Mouse (Mus musculus) T-helper 1 cell (primary cell): ENCODE measurements around the gene Gopc.

Experiments used
- in situ Hi-C: fragments of 300-600 bp; cut with MboI, MseI; formaldehyde crosslinking; loops from one replicate; pipeline ENCODE4 v1.15.1; 2025; ENCODE audit warnings: high pct_unique_total_duplicates

Gopc gene

GRCm38 (mm10) chr10:52381845-52382591 is at the start of gene Gopc:
Gene Gopc (minus strand): TSS chr10:52382124.
- in situ Hi-C loops: no loop called here

- in situ Hi-C loops: loop anchor here (10.0 kb wide), 1 partner anchor 1084 kb away; no protein-coding TSS in a partner anchor
These were observed 49.0 kb upstream of the Gopc start for GRCm38 (mm10) chr10:52430953-52431352.

- in situ Hi-C loops: no loop called here
These were observed 45.9 kb upstream of the Gopc start for GRCm38 (mm10) chr10:52427634-52428415.

GRCm38 (mm10) chr10:52426314-52426980 is 44.5 kb upstream of the Gopc start:
- in situ Hi-C loops: no loop called here

- in situ Hi-C loops: no loop called here
These were observed 41.2 kb upstream of the Gopc start for GRCm38 (mm10) chr10:52423097-52423496.

GRCm38 (mm10) chr10:52421716-52422115 is 39.8 kb upstream of the Gopc start:
- in situ Hi-C loops: no loop called here

GRCm38 (mm10) chr10:52420526-52420925 is 38.6 kb upstream of the Gopc start:
- in situ Hi-C loops: no loop called here

- in situ Hi-C loops: no loop called here
These were observed 37.5 kb upstream of the Gopc start for GRCm38 (mm10) chr10:52419402-52419801.

- in situ Hi-C loops: no loop called here
These were observed 37.0 kb upstream of the Gopc start for GRCm38 (mm10) chr10:52418931-52419330.

- in situ Hi-C loops: no loop called here
These were observed 36.3 kb upstream of the Gopc start for GRCm38 (mm10) chr10:52417998-52418860.

GRCm38 (mm10) chr10:52417299-52417997 is 35.5 kb upstream of the Gopc start, which contains the start of gene Nus1:
Gene Nus1 (plus strand): TSS chr10:52417547.
- in situ Hi-C loops: no loop called here

- in situ Hi-C loops: no loop called here
These were observed 34.5 kb upstream of the Gopc start for GRCm38 (mm10) chr10:52416458-52416857.

- in situ Hi-C loops: no loop called here
These were observed 33.1 kb upstream of the Gopc start for GRCm38 (mm10) chr10:52415020-52415419.

- in situ Hi-C loops: no loop called here
These were observed 25.6 kb upstream of the Gopc start for GRCm38 (mm10) chr10:52407526-52407925.

GRCm38 (mm10) chr10:52405160-52405559 is 23.2 kb upstream of the Gopc start:
- in situ Hi-C loops: no loop called here

- in situ Hi-C loops: loop anchor here (5.0 kb wide), 1 partner anchor 182 kb away; no protein-coding TSS in a partner anchor
These were observed 17.8 kb upstream of the Gopc start for GRCm38 (mm10) chr10:52399722-52400121.

GRCm38 (mm10) chr10:52398715-52399114 is 16.8 kb upstream of the Gopc start:
- in situ Hi-C loops: loop anchor here (5.0 kb wide), 1 partner anchor 181 kb away; no protein-coding TSS in a partner anchor

GRCm38 (mm10) chr10:52396647-52397046 is 14.7 kb upstream of the Gopc start:
- in situ Hi-C loops: loop anchor here (5.0 kb wide), 1 partner anchor 179 kb away; no protein-coding TSS in a partner anchor

- in situ Hi-C loops: no loop called here
These were observed 9.3 kb upstream of the Gopc start for GRCm38 (mm10) chr10:52391208-52391607.

GRCm38 (mm10) chr10:52389438-52389837 is 7.5 kb upstream of the Gopc start:
- in situ Hi-C loops: loop anchor here (5.0 kb wide), 1 partner anchor 287 kb away; no protein-coding TSS in a partner anchor
